Mouse (Mus musculus) testis, postnatal 10 days (tissue): ENCODE data around the gene Stard7.
A peak's percentile ranks its signal among the peaks of the same experiment; 100 is the strongest.
"Not testable (repeated sequence)": the region's sequence is repeated elsewhere in the genome, so short reads cannot be mapped to it uniquely, and the experiment has no call there.

Experiments
- DNase-seq: peaks from one replicate; pipeline ENCODE4 v3.0.0; 2021; ENCODE audit warnings: low spot score

The Stard7 gene

GRCm38 (mm10) chr2:127269491-127270299 is at the start of gene Stard7:
Stard7 (plus strand) TSS chr2:127270218.
- peak; percentile 93 for DNase-seq

DNA sequence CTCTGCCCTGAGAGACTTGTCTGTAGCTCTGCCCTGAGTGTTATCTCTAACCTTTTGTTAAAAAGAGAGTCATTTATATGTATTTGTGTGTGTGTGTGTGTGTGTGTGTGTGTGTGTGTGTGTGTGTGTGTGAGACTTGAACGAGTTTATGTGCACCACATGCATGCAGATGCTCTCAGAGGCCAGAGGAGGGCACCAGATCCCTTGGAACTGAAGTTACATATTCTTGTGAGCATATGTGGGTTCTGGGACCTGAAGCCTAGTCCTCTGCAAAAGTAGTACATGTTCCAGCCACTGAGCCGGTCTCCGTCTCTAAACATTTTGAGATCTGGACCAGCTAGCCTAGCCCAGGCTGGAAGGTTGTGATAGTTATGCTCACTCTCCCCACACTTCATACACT is 44.8 kb upstream of the Stard7 start:
- no peak for DNase-seq

DNA sequence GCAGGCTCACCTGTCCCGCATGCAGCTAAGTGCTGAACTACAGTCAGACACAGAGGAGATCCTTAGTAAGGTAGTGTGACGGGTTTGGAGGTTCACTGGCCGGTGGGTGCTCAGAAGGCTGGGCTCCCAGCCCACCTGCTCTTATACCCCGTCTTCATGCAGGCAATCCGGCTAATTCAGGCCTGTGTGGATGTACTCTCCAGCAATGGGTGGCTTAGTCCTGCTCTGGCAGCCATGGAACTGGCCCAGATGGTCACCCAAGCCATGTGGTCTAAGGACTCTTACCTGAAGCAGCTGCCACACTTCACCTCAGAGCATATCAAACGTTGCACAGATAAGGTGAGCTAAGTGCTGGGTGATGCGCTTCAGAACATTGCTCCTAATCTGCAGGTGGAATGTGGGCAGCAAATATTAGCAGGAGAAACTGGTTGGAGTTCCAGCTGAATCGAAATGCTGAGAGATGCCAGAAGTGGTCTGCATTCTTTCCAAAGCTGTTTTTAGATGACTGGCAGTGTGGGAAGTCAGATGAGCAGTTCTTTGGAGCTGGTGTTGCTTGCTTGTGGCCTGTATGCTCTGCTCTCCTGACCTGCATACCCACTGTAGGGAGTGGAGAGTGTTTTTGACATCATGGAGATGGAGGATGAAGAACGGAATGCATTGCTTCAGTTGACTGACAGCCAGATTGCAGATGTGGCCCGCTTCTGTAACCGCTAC is 32.0 kb upstream of the Stard7 start:
- no peak for DNase-seq

DNA sequence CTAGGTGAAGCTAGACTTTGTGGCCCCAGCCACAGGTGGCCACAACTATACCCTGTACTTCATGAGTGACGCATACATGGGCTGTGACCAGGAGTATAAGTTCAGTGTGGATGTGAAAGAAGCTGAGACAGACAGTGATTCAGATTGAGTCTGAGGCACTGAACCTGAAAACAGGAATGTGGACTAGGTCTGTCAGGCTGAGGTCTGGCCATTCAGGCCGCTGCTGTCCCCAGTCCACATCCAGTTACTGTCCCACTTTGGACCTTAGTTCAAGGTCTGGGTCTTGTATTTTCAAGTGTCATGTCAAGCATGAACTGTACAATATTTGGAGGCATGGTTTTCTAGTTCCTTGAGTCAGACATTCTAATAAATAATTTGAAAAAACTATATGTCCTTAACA is 30.0 kb upstream of the Stard7 start:
- no peak for DNase-seq

DNA sequence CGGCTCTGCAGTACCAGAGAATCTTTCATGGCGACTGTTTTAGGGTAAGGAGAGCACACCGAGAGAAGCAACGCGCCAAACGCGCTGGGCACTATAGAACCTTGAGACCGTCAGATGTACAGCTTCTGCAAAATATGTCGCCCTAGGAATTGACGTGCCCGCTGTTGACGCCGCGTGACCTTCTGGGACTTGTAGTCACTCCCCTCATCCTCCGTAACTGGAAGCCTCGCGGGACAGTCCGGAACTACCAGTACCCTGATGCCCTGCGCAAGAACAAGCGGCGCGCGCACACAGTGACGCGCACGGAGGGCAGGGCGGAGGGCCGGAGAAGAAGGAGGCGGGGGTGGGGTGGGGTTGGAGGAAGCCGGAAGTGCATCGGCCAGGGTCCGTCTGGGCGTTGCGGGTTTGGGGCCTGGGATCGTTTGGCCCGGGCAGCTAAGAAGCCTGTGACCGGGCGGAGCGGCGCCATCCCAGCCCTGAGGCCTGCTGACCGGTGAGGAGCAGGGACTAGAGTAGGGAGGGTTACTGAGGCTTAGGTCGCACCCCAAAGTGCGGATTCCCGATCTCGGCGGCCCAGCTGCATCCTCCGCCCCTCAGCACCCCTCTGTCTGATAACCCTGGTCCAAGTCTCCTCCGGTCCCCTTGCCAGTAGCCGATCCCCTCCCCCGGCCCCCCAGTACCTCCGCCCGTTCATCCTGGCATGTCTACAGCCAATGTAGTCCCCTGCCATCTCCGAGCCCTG is 22.3 kb upstream of the Stard7 start, which contains the start of the genes Ciao1 and Tmem127:
Gene Ciao1 (minus strand): TSS at position 225 of the 742 bp plus-strand sequence.
Gene Tmem127 (plus strand): TSS at position 317 of the 742 bp plus-strand sequence.
- DNase-seq: peak; percentile 98

- peak; percentile 73 for DNase-seq
Observed at GRCm38 (mm10) chr2:127248334-127249004, 21.5 kb upstream of the Stard7 start.

DNA sequence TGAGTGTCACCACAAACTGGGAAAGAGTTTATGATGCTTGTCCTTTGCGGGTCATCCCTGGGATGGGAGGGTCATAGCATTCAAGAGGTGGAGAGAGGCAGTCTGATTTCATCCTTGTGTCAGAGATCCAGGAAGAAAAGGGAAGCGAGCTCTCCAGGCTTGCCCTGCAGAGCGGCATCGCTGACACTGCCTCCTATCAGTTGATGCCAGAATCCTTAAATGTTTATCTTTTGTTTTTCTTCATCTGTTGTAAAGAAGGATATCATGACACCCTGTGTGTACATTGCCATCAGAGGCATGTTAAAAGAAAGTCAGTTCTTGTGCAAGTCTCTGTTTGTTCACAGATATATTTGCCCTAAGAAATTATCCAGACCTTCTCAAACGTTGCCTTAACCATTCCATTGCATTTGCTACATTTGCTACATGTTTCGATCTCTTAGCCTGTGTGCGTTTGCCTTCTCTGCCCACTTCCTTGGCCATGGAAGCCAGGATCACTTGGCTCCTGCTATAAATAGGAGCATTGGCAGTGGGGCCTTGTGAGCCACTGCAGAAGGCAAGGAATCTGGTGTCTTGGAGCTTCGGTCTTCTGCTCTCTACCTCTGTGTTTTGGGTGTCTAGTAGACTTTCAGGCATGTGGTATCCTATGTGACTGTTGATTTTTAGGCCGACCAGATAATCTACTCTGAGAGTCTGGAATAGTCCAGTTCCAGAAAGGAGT is 19.6 kb upstream of the Stard7 start:
- no peak for DNase-seq

GRCm38 (mm10) chr2:127251457-127251856 is 18.6 kb upstream of the Stard7 start:
- DNase-seq: no peak

- DNase-seq: no peak
Observed at GRCm38 (mm10) chr2:127251880-127252527, 18.0 kb upstream of the Stard7 start.

- DNase-seq: no peak
Observed at GRCm38 (mm10) chr2:127252787-127253186, 17.2 kb upstream of the Stard7 start.

DNA sequence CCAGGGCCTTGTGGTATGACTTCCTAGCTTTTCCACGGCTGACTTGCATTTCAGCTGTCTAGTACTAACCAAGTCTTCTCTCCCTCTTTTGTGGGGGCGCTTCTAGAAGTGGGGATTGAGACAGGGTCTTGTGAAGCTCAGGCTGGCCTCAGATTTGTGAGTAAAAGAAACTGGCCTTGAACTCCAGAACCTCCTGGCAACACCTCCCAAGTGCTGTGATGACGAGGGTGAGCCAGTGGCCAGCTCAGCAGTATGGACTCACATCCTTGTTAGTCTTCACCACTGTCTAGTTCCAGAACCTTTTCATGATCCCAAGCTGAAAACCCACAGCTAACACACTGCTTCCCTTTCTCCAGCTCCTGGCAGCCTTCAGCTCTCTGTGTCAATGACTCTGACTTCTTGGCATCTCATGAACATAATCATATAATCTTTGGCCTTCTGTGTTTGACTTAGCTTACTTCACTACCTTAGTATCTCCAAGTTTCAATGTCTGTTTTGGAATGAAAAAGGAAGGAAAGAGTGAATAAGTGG is 15.3 kb upstream of the Stard7 start:
- no peak for DNase-seq

DNA sequence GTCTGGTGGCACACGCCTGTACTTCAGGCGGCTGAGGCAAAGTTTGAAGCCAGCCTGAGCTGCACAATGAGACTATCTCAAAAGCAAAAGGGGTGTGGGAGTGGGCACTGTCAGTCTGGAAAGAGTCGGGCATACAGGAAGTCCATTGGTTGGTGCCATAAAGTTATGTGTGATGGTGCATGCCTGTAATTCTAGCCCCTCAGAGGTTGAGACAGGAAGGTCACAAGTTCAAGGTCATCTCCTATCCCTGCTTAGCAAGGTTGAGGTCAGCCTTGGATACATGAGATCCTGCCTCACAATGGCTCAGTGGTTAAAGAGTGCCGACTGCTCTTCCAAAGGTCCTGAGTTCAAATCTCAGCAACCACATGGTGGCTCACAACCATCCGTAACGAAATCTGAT is 14.7 kb upstream of the Stard7 start:
- DNase-seq: no peak

- DNase-seq: peak; percentile 58
Observed at GRCm38 (mm10) chr2:127259340-127259739, 10.7 kb upstream of the Stard7 start.

- DNase-seq: no peak
Observed at GRCm38 (mm10) chr2:127262480-127262879, 7.5 kb upstream of the Stard7 start.

DNA sequence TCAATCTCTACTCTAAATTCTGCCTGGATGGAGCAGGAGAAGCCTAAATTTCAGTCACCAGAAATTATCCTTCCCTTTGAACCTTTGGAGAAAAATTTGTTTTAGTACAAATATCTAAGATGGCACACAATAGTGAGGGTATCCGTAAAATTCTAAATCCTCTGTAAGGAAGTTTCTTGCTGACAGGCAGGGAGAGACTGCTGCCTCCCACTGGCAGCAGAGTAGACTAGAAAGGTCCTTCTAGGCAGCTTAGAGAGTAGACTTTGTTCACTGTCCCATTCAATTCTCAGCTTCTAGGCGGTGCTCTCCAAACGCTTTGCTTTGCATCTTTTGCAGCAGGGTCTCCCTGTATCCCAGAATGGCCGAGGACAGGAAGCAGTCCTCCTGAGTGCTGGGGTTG is 2.2 kb upstream of the Stard7 start:
- DNase-seq: no peak

- peak; percentile 89 for DNase-seq
Observed at GRCm38 (mm10) chr2:127270300-127271041, 453 bp downstream of the Stard7 start.

GRCm38 (mm10) chr2:127271042-127271515 is 1.1 kb downstream of the Stard7 start:
- DNase-seq: no peak

GRCm38 (mm10) chr2:127272049-127272448 is 2.0 kb downstream of the Stard7 start:
- DNase-seq: not testable (repeated sequence)

DNA sequence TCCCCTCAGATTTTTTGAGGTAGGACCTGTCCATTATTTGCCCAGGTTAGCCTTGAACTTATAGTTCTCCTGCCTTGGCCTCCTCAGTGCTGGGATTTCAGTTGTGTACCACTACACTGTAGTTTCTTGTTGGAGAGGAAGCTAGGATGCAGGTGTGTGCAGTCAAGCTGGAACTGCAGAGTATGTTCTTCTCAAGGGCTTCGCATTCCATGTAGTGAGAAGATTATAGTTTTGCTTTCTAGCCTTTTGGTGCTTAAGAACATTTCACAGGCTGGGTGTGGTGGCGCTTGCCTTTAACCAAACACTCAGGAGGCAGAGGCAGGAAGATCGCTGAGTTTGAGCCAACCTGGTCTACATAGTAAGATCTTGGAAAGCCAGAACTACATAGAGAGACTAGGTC is 2.8 kb downstream of the Stard7 start:
- DNase-seq: no peak

DNA sequence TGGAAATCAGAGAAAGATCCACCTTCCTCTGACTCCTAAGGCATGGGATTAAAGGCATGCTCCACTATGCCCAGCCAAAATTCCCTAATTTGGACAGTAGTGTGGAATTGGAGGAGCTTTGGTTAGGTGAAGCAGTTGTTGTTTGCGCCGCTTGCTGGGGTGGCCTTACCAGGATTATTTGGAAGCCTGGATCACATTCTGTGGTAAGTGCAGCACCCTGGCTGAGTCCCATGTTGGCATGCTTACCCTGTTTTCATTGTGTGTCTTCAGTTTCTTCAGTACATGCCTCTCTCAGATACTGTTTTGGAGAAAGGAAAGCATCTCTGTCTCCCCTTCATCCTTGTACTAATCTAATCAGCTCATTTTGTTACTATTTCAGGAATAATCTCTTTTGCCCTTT is 4.6 kb downstream of the Stard7 start:
- DNase-seq: no peak
